Mouse (Mus musculus) urinary bladder, postnatal 14 days (tissue): Measurements from ENCODE around the gene Nfil3.
A peak's percentile ranks its signal among the peaks of the same experiment; 100 is the strongest.

ENCODE experiments used
- DNase-seq: peaks from one replicate; pipeline ENCODE4 v3.0.0; 2021; ENCODE audit warnings: low spot score

The Nfil3 gene

GRCm38 (mm10) chr13:52930582-52930981 is 50.3 kb downstream of the Nfil3 start:
- no peak for DNase-seq

DNA sequence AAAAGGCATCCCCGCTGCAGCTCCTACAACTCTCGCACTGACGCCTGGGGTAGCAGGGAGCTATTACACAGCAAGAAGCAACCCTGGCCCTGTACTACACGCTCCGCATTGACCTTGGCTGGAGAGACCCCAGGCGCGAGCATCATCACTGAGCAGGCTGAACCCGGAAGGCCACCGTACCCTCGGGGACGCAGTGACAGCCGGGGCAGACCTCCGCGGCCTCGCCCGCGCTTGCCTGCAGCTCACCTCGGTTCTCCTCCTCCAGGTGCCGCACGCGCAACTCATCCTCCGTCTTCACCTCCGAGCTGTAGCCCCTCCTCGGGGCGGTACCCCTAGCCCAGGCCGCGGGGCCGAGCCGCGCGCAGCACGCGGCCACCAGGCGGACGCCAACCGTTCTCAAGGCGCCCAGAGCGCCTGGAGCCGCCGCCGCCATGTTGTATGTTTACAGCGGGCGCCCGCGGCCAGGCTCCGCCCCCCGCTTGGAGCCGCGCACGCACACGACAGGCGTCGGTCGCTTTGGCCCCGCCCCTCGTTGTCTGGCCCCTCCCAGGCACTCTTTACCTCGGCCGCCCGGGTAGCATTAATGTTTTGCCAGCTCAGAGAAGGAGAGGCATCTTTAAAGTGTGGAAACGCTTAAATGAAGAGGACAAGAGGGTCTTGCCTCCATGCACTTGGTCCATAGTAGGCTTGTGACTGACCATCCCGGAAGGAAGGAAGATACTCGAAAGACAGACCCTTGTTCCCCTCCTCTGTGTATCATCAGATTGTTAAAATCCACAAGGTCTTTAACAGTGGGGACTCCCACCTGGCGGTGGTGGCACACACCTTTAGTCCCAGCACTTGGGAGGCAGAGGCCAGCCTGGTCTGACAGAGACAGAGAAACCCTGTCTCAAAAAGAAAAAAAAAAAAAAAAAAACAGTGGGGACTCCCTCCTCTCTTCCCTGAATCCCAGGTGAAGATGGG is 51.4 kb downstream of the Nfil3 start, which contains the start of gene Auh:
Gene Auh, minus strand, starts transcription at position 473 of the 963 bp plus-strand sequence.
- DNase-seq, result peak; percentile 88

- no peak for DNase-seq
Observed at GRCm38 (mm10) chr13:52928392-52928791, 52.5 kb downstream of the Nfil3 start.

DNA sequence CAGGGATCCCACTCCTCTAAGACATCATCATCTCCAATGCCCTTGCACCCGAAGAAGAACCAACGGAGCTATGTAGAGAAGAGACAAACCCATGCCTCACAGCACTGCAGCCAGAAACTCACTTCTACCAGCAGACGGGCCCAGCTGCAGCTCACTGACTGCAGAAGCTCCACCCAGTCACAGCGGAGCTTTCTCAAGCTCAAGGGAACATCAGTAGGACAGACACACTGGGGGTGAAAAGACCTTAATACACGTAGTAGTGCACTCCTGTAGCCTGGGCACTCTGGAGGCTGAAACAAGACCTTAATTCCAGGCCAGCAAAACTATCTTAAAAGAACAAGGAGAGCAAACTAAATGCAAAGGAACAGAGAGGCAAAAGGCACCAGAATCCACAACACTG is 56.4 kb downstream of the Nfil3 start:
- no peak for DNase-seq

GRCm38 (mm10) chr13:52921966-52922365 is 58.9 kb downstream of the Nfil3 start:
- DNase-seq, result no peak

DNA sequence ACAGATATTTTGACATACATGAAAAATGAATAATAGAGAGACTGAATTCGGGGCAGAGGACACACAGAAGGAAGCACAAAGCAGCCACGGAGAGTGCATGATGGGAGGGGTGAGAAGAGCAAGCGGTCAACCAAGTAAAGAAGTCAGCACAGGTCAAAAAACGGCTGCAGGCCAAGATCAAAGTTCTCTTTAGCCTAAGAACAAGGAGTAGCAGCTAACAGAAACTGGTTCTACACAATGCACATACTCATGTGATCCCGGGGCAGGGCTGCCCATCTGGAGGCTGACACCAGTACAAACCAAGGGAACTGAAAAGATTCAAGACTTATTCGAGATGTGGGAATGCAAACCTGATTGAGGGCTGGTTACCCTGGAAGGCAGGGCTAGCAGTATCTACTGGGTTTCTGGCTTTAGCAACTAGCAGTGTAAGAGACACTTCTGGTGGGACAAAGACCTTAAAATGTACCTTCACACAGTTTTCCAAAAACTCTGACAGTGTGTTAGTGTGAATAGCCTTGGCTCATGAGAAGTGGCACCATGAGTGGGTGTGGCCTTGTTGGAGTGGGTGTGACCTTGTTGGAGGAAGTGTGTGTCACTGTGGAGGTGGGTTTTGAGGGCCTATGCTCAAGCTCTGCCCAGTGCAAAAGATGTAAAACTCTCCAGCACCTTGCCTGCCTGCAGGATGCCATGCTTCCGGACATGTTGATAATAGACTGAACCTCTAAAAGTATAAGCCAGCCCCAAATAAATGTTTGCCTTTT is 59.6 kb downstream of the Nfil3 start:
- DNase-seq, result no peak

DNA sequence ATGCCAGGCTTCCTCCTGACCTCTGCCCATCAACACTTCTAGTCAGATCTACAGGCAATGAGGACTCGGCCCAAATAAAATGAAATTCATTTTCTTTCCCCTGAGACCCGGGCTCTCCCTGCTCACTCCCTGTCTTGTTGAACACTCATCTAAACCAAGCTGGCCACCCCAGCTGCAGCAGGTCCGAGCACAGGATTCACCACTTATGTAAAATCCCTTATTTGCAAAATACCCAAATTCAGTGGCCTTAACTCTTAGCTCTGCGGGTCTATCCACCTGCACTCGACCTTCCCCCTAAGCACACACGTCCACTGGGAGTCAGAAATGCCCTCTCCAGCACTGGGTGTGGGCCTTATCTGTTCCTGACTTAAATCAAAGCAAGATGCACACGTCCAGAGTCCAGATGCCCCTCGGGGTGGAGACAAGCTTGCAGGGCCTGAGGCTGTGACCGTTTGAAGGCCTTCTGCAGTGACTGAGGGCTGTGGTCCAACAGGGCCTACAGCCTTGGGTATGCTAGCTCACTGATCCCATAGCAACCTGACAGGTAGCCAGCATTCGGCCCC is 61.0 kb downstream of the Nfil3 start:
- no peak for DNase-seq

DNA sequence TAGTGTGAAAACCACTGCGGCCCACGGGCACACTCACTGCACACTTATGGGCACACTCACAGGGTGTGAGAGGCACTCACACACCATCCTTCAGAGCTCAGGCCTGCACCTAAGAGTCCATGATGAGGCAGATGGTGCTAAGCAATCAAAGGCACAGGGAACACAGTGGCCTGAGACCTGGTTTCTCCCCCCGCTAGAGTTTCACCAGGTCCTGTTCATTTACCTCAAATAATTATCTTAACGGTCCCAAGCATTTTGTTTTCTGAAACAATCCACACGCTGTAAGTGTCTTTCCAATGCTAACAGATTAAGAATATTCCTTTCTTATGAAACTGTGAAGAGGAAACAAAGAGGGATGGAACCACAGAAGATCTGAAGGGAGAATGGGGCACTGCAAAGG is 62.5 kb downstream of the Nfil3 start:
- DNase-seq, result no peak
